Mouse (Mus musculus) midbrain, embryonic 14.5 days (tissue): ENCODE measurements at regions not wholly inside any gene's neighbourhood (a gene's known extent, or its start where the extent isn't known, plus 50 kb on each side); places are given as distances from the start of the nearest gene placed in this dataset.

Source experiments
- ATAC-seq: fragments of 200-750 bp; cut with Nextera tagmentation; 2 replicates; pipeline ENCODE4 v1.8.0; 2017; ENCODE audit warnings: moderate number of reproducible peaks, moderate library complexity; ENCODE audit not compliant: low FRiP score, low TSS enrichment
- DNase-seq: peaks from one replicate; pipeline ENCODE4 v3.0.0-alpha.2; 2015
- H3K27ac ChIP-seq: fragments of 300-500 bp; sonication (generic); replicated peaks from 2 replicates; pipeline ENCODE4 v1.5.1; 2014; ENCODE audit warnings: mild to moderate bottlenecking, low read depth, low read length, moderate library complexity
- H3K27me3 ChIP-seq: fragments of 300-500 bp; sonication (generic); 2 replicates; pipeline ENCODE4 v1.6.1; 2014; ENCODE audit warnings: low read length, control low read depth, mixed read lengths; ENCODE audit not compliant: control insufficient read depth, insufficient read depth
- H3K36me3 ChIP-seq: fragments of 300-500 bp; sonication (generic); 2 replicates; pipeline ENCODE4 v1.6.1; 2014; ENCODE audit warnings: low read length, control low read depth; ENCODE audit not compliant: control insufficient read depth, insufficient read depth
- H3K4me1 ChIP-seq: fragments of 300-500 bp; sonication (generic); 2 replicates; pipeline ENCODE4 v1.6.1; 2014; ENCODE audit warnings: mild to moderate bottlenecking, antibody characterized with exemption, low read length, control low read depth; ENCODE audit not compliant: control insufficient read depth, insufficient read depth
- H3K4me2 ChIP-seq: fragments of 300-500 bp; sonication (generic); 2 replicates; pipeline ENCODE4 v1.6.1; 2014; ENCODE audit warnings: mild to moderate bottlenecking, low read length, moderate library complexity
- H3K4me3 ChIP-seq: fragments of 300-500 bp; sonication (generic); replicated peaks from 2 replicates; pipeline ENCODE4 v1.5.1; 2014; ENCODE audit warnings: low read depth, low read length
- H3K9ac ChIP-seq: fragments of 300-500 bp; sonication (generic); replicated peaks from 2 replicates; pipeline ENCODE4 v1.6.1; 2014; ENCODE audit warnings: mild to moderate bottlenecking, low read length, moderate library complexity
- H3K9me3 ChIP-seq: fragments of 300-500 bp; sonication (generic); 2 replicates; pipeline ENCODE4 v1.6.1; 2016; ENCODE audit warnings: low read length, control low read depth, mixed read lengths; ENCODE audit not compliant: control insufficient read depth
- WGBS: fragments of 180-500 bp; shearing (Covaris S2); extraction: QIAGEN DNeasy Blood & Tissue Kit; methylation state at CpG from one replicate; pipeline ENCODE4 v1.1.7; 2014; 5-methylcytosine and 5-hydroxymethylcytosine counted together

DNA sequence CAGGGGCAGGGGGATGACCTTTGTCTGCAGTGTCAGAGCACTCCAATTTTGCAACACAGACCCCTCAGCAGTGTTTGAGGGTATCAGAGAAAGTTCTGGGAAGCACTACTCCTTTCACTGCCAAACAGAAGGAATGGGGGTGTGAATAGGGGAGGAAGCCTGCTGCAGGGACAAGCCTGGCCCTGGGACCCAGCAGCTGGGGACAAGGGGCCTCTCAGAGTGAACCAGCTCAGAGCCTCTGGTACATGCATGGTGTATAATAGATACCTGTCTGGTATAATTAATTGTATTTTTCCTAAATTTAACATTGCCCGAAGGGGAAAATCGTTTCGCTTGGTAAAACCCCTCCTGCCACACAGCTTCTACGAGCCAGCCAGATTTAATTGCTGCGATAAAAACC lies 180.6 kb downstream of the 3110018I06Rik start:
- Histone ChIP-seq H3K4me2 (no peak overlapping the region), H3K27ac (no peak overlapping the region), H3K27me3 (no peaks in the 10 kb centered on the region), H3K9ac (no peak overlapping the region), H3K4me1 (no peaks in the 10 kb centered on the region), H3K36me3 (no peaks in the 10 kb centered on the region), H3K4me3 (no peak overlapping the region), H3K9me3 (no peaks in the 10 kb centered on the region)
- no peak for ATAC-seq
- no peak for DNase-seq
- 77% methylated on average over 5 of the region's 5 CpGs for WGBS

DNA sequence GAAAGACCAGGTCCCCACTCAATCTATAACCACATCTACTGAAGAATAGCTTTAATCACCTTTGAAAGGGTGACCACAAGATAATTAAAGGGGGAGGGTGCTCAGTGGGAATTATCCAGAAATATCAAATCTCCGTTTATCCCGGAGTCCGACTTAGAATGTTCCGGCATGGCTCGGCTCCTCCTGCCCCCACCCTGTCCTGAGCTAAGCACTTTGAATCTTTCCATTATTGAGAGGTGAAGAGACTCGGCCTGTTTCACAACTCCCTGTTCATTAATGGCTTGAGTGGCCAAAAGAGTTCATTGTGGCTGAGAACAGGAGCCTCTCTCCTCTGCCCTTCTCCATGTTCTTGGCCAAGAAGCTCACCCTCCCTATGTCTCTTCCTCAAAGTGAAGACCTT lies 181.0 kb downstream of the 3110018I06Rik start:
- WGBS, result 67% methylated on average over 6 of the region's 6 CpGs
- no peak for DNase-seq
- no peak overlapping the region for H3K27ac ChIP-seq
- ATAC-seq, result no peak
- no peaks in the 10 kb centered on the region for H3K27me3 ChIP-seq
- H3K9ac ChIP-seq, result no peak overlapping the region
- no peak overlapping the region for H3K4me3 ChIP-seq
- H3K36me3 ChIP-seq, result no peaks in the 10 kb centered on the region
- no peak overlapping the region for H3K4me2 ChIP-seq
- H3K4me1 ChIP-seq, result no peaks in the 10 kb centered on the region
- H3K9me3 ChIP-seq, result no peaks in the 10 kb centered on the region

DNA sequence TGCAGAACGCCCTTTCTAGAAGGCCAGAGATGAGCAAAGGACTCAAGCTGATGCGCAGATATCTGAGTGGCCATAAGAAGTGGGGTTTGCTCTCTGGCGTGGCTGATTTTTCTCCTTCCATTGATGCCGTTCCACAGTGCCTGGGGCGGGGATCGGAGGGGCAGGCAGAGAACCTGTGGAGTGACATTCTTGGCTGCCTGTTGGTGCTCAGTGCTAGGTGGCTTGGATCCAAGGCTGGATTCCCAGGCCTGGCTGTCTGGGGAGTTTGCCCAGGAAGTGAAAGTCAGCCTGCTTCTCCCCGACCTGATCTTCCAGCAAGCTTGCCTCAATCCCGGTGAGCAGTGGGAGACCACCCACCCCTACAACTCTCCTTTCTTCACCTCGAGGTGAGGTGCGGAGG lies 181.5 kb downstream of the 3110018I06Rik start:
- Histone ChIP-seq H3K9ac (no peak overlapping the region), H3K4me3 (no peak overlapping the region), H3K9me3 (no peaks in the 10 kb centered on the region), H3K36me3 (no peaks in the 10 kb centered on the region), H3K27ac (no peak overlapping the region), H3K4me1 (no peaks in the 10 kb centered on the region), H3K27me3 (no peaks in the 10 kb centered on the region), H3K4me2 (no peak overlapping the region)
- ATAC-seq (no peak), DNase-seq (no peak)
- 83% methylated on average over 10 of the region's 10 CpGs for WGBS

DNA sequence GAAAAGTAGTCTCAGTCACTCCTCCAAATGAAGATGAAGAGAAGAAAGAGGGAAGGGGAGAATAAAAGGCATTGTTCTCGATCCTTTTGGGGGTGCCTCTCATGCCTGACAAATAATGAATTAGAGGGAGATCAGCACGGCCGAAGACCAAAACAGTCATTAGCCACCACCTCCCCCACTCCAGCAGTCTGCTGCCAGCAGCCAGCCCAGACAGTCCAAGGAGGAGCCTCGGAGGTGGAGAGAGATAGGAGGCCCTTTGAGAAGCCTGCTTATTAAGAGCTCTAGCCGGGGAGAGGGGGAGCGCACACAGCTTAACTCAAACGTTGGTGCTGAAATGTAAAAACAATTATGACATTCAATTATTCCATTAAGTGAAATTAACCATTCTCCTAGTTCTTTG lies 188.6 kb downstream of the 3110018I06Rik start:
- ATAC-seq (no peak), DNase-seq (peak; percentile 29)
- Histone ChIP-seq H3K4me1 (no peaks in the 10 kb centered on the region), H3K27me3 (no peaks in the 10 kb centered on the region), H3K4me2 (no peak overlapping the region), H3K4me3 (no peak overlapping the region), H3K9ac (no peak overlapping the region), H3K36me3 (no peaks in the 10 kb centered on the region), H3K27ac (no peak overlapping the region), H3K9me3 (no peaks in the 10 kb centered on the region)
- WGBS, result 25% methylated on average over 7 of the region's 7 CpGs

DNA sequence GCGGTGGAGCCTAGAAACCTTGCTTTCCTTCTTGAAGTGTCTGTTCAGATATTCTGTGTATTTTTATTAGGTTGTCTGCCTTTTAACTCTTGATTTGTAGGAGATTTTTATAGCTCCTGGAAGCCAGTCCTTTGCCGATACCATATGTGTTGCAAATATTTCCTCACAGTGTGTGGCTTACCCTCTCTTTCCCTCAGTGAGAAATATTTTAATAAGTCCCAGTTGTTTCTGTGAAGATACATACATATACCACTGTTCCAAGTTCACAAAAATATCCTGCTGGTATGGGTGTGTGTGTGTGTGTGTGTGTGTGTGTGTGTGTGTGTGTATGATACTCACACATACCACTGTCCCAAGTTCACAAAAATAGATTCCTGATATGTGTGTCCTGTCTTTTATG lies 199.0 kb downstream of the 3110018I06Rik start:
- ATAC-seq, result no peak
- H3K9ac ChIP-seq, result no peak overlapping the region
- H3K27ac ChIP-seq, result no peak overlapping the region
- H3K36me3 ChIP-seq, result no peaks in the 10 kb centered on the region
- H3K9me3 ChIP-seq, result no peaks in the 10 kb centered on the region
- no peak for DNase-seq
- H3K4me2 ChIP-seq, result no peak overlapping the region
- no peaks in the 10 kb centered on the region for H3K27me3 ChIP-seq
- 90% methylated on average over 2 of the region's 2 CpGs for WGBS
- H3K4me3 ChIP-seq, result no peak overlapping the region
- no peaks in the 10 kb centered on the region for H3K4me1 ChIP-seq

DNA sequence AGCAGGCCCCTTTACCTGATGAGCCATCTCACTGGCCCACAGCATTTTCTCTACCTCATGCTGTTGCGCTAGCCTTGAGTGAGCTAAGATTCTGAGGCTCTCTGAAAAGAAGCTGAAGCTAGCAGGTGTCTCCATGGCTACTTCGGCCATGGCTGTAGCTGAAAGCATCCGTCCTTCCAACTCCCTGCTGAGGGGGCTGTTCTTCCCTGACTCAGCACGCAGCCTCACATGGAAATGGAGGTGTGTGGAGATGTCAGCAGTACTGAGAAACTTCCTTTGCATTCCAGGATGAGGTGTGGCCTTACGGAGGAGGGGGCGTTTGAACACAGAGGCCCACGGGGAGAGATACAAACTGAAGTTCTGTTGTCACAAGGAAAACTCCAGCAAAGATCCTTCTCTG lies 201.0 kb downstream of the 3110018I06Rik start:
- ATAC-seq, result no peak

DNA sequence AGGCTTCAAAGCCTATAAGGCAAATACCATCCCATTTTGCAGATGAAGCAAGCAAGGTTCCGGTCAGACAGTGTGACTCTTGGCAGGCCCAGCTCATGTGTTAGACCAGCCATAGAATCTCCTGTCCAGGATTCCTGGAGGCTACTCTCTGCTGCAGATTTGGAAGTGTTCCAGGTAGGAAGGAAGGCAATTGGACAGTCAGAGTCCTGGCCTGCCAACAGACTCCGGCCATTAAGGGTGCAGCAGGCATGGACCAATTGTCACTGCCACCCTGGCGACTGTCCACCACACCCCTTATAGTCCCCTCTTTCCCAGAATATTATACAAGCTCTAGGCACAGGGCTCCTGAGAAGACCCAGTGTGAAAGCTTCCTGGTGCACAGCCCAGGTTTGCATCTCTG lies 201.6 kb downstream of the 3110018I06Rik start:
- DNase-seq, result no peak
- 88% methylated on average over 3 of the region's 3 CpGs for WGBS

More for the DNA sequence above, 201.0 kb downstream of the 3110018I06Rik start:
- no peaks in the 10 kb centered on the region for H3K36me3 ChIP-seq
- no peak overlapping the region for H3K4me2 ChIP-seq
- no peaks in the 10 kb centered on the region for H3K4me1 ChIP-seq
- H3K27ac ChIP-seq, result no peak overlapping the region
- 47% methylated on average over 7 of the region's 7 CpGs for WGBS
- no peaks in the 10 kb centered on the region for H3K9me3 ChIP-seq
- no peaks in the 10 kb centered on the region for H3K27me3 ChIP-seq
- no peak overlapping the region for H3K9ac ChIP-seq
- DNase-seq, result no peak
- no peak overlapping the region for H3K4me3 ChIP-seq

DNA sequence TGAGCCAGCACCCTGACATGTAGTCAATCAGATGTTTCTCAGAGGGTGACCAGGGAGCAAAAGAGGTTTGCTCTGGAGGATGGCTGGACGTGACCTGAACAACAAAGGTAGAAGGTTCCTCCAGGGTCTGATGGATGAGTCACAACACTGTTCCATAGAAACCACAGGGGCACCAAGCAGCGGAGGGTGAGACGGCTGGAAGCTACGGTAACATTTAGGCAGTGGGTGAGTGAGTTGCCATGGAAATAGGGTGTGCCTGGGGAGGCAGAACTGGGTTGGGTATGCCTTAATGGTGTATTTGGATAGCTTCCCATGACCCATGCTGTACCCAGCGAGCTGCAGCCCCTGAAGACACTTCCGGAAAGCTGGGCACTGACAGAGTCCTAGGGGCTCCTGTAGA lies 205.3 kb downstream of the 3110018I06Rik start:
- Histone ChIP-seq H3K4me1 (no peaks in the 10 kb centered on the region), H3K36me3 (no peaks in the 10 kb centered on the region), H3K9me3 (no peaks in the 10 kb centered on the region), H3K27me3 (no peaks in the 10 kb centered on the region), H3K27ac (no peak overlapping the region), H3K4me3 (no peak overlapping the region), H3K4me2 (no peak overlapping the region), H3K9ac (no peak overlapping the region)
- ATAC-seq, result no peak
- 75% methylated on average over 6 of the region's 6 CpGs for WGBS
- no peak for DNase-seq

More for the DNA sequence above, 201.6 kb downstream of the 3110018I06Rik start:
- Histone ChIP-seq H3K27me3 (no peaks in the 10 kb centered on the region), H3K36me3 (no peaks in the 10 kb centered on the region), H3K4me2 (no peak overlapping the region), H3K4me1 (no peaks in the 10 kb centered on the region), H3K27ac (no peak overlapping the region), H3K9ac (no peak overlapping the region), H3K9me3 (no peaks in the 10 kb centered on the region), H3K4me3 (no peak overlapping the region)
- no peak for ATAC-seq

DNA sequence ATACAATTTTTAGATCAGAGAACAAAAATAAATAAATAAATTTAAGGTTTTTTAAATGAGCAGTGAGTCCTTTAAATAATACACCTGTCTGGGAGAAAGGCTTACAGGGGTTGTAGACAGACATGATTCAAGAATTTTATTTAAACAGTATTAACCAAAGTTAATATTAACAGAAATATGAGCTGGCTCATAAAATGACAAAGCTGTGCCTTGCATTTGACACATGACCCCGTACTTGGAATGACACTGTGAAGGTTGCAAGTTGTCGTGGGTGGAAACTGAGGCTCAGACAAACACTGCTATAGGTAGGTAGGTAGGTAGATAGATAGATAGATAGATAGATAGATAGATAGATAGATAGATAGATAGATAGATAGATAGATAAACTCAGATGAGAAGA lies 206.6 kb downstream of the 3110018I06Rik start:
- DNase-seq (no peak), ATAC-seq (no peak)
- H3K4me3 ChIP-seq, result no peak overlapping the region
- H3K9ac ChIP-seq, result no peak overlapping the region
- H3K27ac ChIP-seq, result no peak overlapping the region
- H3K4me2 ChIP-seq, result no peak overlapping the region
- no peaks in the 10 kb centered on the region for H3K4me1 ChIP-seq
- H3K36me3 ChIP-seq, result no peaks in the 10 kb centered on the region
- WGBS, result 91% methylated on average over 2 of the region's 2 CpGs
- H3K9me3 ChIP-seq, result no peaks in the 10 kb centered on the region
- H3K27me3 ChIP-seq, result no peaks in the 10 kb centered on the region
